Mouse (Mus musculus): ENCODE results near the gene Sp6. TPM values are rescaled to one million over a fixed set of nuclear protein-coding genes. Genes with fewer than 3 reads are reported as not detected.

Gene Sp6
- polyA plus RNA-seq, 1 experiment: 6.0 TPM

- Histone ChIP-seq H3K79me2 (ENCODE audit: control insufficient read depth, insufficient read depth) (peaks cover 11% of the 10 kb centered on the region), H3K36me3 (ENCODE audit: control insufficient read depth, insufficient read depth) (no peaks in the 10 kb centered on the region)
- TF ChIP-seq TCF3 (IDR thresholded peaks at IDR 0.05; ENCODE audit: insufficient read length, low read depth): no peak
- no peak for TF ChIP-seq REST (IDR thresholded peaks at IDR 0.05; ENCODE audit: insufficient read depth, insufficient read length)
- TF ChIP-seq MAX (IDR thresholded peaks at IDR 0.05; ENCODE audit: low read depth): no peak
- TF ChIP-seq CEBPB (IDR thresholded peaks at IDR 0.05; ENCODE audit: insufficient read depth, poor library complexity, severe bottlenecking): no peak
- no peak for TF ChIP-seq TCF12 (IDR thresholded peaks at IDR 0.05; ENCODE audit: insufficient read depth, poor library complexity, severe bottlenecking)
- no peak for TF ChIP-seq SRF (IDR thresholded peaks at IDR 0.05; ENCODE audit: control insufficient read depth, insufficient read length, low read depth)
- no peak for TF ChIP-seq POLR2AphosphoS2 (IDR thresholded peaks at IDR 0.05; ENCODE audit: insufficient read length, low read depth)
These were observed 33.2 kb upstream of the Sp6 start for GRCm38 (mm10) chr11:96980021-96980420.

GRCm38 (mm10) chr11:96981461-96981860 is 31.7 kb upstream of the Sp6 start:
- Histone ChIP-seq H3K79me2 (ENCODE audit: control insufficient read depth, insufficient read depth) (peaks cover 4% of the 10 kb centered on the region), H3K36me3 (ENCODE audit: control insufficient read depth, insufficient read depth) (no peaks in the 10 kb centered on the region), H3K4me3 (no peak overlapping the region), H3K4me2 (ENCODE audit: low read depth) (no peak overlapping the region), H3K27me3 (ENCODE audit: control insufficient read depth, insufficient read depth, insufficient read length) (no peaks in the 10 kb centered on the region), H3ac (ENCODE audit: control insufficient read depth, insufficient read length) (no peak overlapping the region)
- TF ChIP-seq MYOG (IDR thresholded peaks at IDR 0.05; ENCODE audit: control insufficient read depth in 1 of 3, insufficient read depth in 1 of 3, insufficient read length in 2 of 3, low read depth in 2 of 3): no peak
- no peak for TF ChIP-seq MAX (IDR thresholded peaks at IDR 0.05; ENCODE audit: low read depth)
- no peak for TF ChIP-seq MYOD1 (IDR thresholded peaks at IDR 0.05; ENCODE audit: control insufficient read depth in 1 of 3, insufficient read length in 2 of 3, low read depth in 2 of 3)
- TF ChIP-seq POLR2AphosphoS2 (IDR thresholded peaks at IDR 0.05; ENCODE audit: insufficient read length, low read depth): no peak
- no peak for TF ChIP-seq CEBPB (IDR thresholded peaks at IDR 0.05; ENCODE audit: insufficient read depth, poor library complexity, severe bottlenecking)

More at GRCm38 (mm10) chr11:96980021-96980420, 33.2 kb upstream of the Sp6 start:
- no peaks in the 10 kb centered on the region for H3K27me3 ChIP-seq (ENCODE audit: control insufficient read depth, insufficient read depth, insufficient read length)
- H3K4me3 ChIP-seq: no peak overlapping the region
- no peak overlapping the region for H3ac ChIP-seq (ENCODE audit: control insufficient read depth, insufficient read length)
- H3K4me2 ChIP-seq (ENCODE audit: low read depth): no peak overlapping the region

GRCm38 (mm10) chr11:96982355-96982754 is 30.8 kb upstream of the Sp6 start:
- Histone ChIP-seq H3ac (ENCODE audit: control insufficient read depth, insufficient read length) (no peak overlapping the region), H3K27me3 (ENCODE audit: control insufficient read depth, insufficient read depth, insufficient read length) (no peaks in the 10 kb centered on the region)
- TF ChIP-seq E2F4 (IDR thresholded peaks at IDR 0.05; ENCODE audit: insufficient read depth) (no peak), MYOD1 (IDR thresholded peaks at IDR 0.05; ENCODE audit: control insufficient read depth in 1 of 3, insufficient read length in 2 of 3, low read depth in 2 of 3) (peak in 1 of 3 experiments; percentile 8)

GRCm38 (mm10) chr11:96982859-96983258 is 30.3 kb upstream of the Sp6 start, which contains the start of gene Sp2:
Sp2 (minus strand) TSS chr11:96982959.
- no peak within 1 kb of the TSS for H3ac ChIP-seq (ENCODE audit: control insufficient read depth, insufficient read length)
- H3K4me2 ChIP-seq (ENCODE audit: low read depth): peak within 1 kb of the TSS; percentile 31
- no peak within 1 kb of the TSS for H3K4me3 ChIP-seq
- no peaks in the 10 kb centered on the region for H3K27me3 ChIP-seq (ENCODE audit: control insufficient read depth, insufficient read depth, insufficient read length)
- H3K36me3 ChIP-seq (ENCODE audit: control insufficient read depth, insufficient read depth): no peaks in the 10 kb centered on the region
- H3K79me2 ChIP-seq (ENCODE audit: control insufficient read depth, insufficient read depth): no peaks in the 10 kb centered on the region
- TF ChIP-seq TCF3 (IDR thresholded peaks at IDR 0.05; ENCODE audit: insufficient read length, low read depth) (no peak), MYOD1 (IDR thresholded peaks at IDR 0.05; ENCODE audit: control insufficient read depth in 1 of 3, insufficient read length in 2 of 3, low read depth in 2 of 3) (no peak), TCF12 (IDR thresholded peaks at IDR 0.05; ENCODE audit: insufficient read depth, poor library complexity, severe bottlenecking) (no peak), MYOG (IDR thresholded peaks at IDR 0.05; ENCODE audit: control insufficient read depth in 1 of 3, insufficient read depth in 1 of 3, insufficient read length in 2 of 3, low read depth in 2 of 3) (no peak), USF1 (IDR thresholded peaks at IDR 0.05; ENCODE audit: low read depth) (no peak), POLR2AphosphoS2 (IDR thresholded peaks at IDR 0.05; ENCODE audit: insufficient read length, low read depth) (no peak), MAX (IDR thresholded peaks at IDR 0.05; ENCODE audit: low read depth) (no peak), REST (IDR thresholded peaks at IDR 0.05; ENCODE audit: insufficient read depth, insufficient read length) (no peak), CEBPB (IDR thresholded peaks at IDR 0.05; ENCODE audit: insufficient read depth, poor library complexity, severe bottlenecking) (no peak), POLR2A (IDR thresholded peaks at IDR 0.05; ENCODE audit: insufficient read length, low read depth) (no peak), E2F4 (IDR thresholded peaks at IDR 0.05; ENCODE audit: insufficient read depth) (no peak), SRF (IDR thresholded peaks at IDR 0.05; ENCODE audit: control insufficient read depth, insufficient read length, low read depth) (no peak)

More at GRCm38 (mm10) chr11:96982355-96982754, 30.8 kb upstream of the Sp6 start:
- H3K4me2 ChIP-seq (ENCODE audit: low read depth): peak overlapping the region; percentile 31
- no peaks in the 10 kb centered on the region for H3K79me2 ChIP-seq (ENCODE audit: control insufficient read depth, insufficient read depth)
- no peaks in the 10 kb centered on the region for H3K36me3 ChIP-seq (ENCODE audit: control insufficient read depth, insufficient read depth)
- H3K4me3 ChIP-seq: no peak overlapping the region

- Histone ChIP-seq H3ac (ENCODE audit: control insufficient read depth, insufficient read length) (no peak overlapping the region), H3K4me2 (ENCODE audit: low read depth) (no peak overlapping the region), H3K36me3 (ENCODE audit: control insufficient read depth, insufficient read depth) (no peaks in the 10 kb centered on the region), H3K4me3 (no peak overlapping the region), H3K27me3 (ENCODE audit: control insufficient read depth, insufficient read depth, insufficient read length) (no peaks in the 10 kb centered on the region), H3K79me2 (ENCODE audit: control insufficient read depth, insufficient read depth) (no peaks in the 10 kb centered on the region)
- no peak for TF ChIP-seq MAX (IDR thresholded peaks at IDR 0.05; ENCODE audit: low read depth)
- TF ChIP-seq POLR2AphosphoS2 (IDR thresholded peaks at IDR 0.05; ENCODE audit: insufficient read length, low read depth): no peak
- TF ChIP-seq POLR2A (IDR thresholded peaks at IDR 0.05; ENCODE audit: insufficient read length, low read depth): no peak
- TF ChIP-seq REST (IDR thresholded peaks at IDR 0.05; ENCODE audit: insufficient read depth, insufficient read length): no peak
- TF ChIP-seq TCF12 (IDR thresholded peaks at IDR 0.05; ENCODE audit: insufficient read depth, poor library complexity, severe bottlenecking): no peak
- TF ChIP-seq MYOD1 (IDR thresholded peaks at IDR 0.05; ENCODE audit: control insufficient read depth in 1 of 3, insufficient read length in 2 of 3, low read depth in 2 of 3): no peak
- TF ChIP-seq USF1 (IDR thresholded peaks at IDR 0.05; ENCODE audit: low read depth): no peak
These were observed 28.3 kb upstream of the Sp6 start for GRCm38 (mm10) chr11:96984903-96985302.
